Mouse (Mus musculus) olfactory bulb, adult 2 months (tissue): ENCODE results near the gene Abcb9.

Experiments used
- CTCF ChIP-seq: fragments of 200-500 bp; IDR thresholded peaks from 2 replicates; pipeline ENCODE4 v1.5.1; 2012; ENCODE audit warnings: low read depth, mild to moderate bottlenecking, low read length, moderate library complexity; ENCODE audit not compliant: insufficient read depth
- POLR2A ChIP-seq: fragments of 200-500 bp; IDR thresholded peaks from 2 replicates; pipeline ENCODE4 v1.6.1; 2012; ENCODE audit warnings: mild to moderate bottlenecking, low read depth, low read length, moderate library complexity; ENCODE audit not compliant: insufficient read depth

GRCm38 (mm10) chr5:124029220-124030035 is 66.2 kb downstream of the Abcb9 start:
- TF ChIP-seq POLR2A: no peak
- TF ChIP-seq CTCF: no peak
